Mouse (Mus musculus) embryonic facial prominence, embryonic 15.5 days (tissue): ENCODE measurements around the gene Dop1b. TPM values are rescaled to one million over a fixed set of nuclear protein-coding genes. Genes with fewer than 3 reads are reported as not detected.
"Not testable (repeated sequence)": the region's sequence is repeated elsewhere in the genome, so short reads cannot be mapped to it uniquely, and the experiment has no call there.

ENCODE experiments used
- ATAC-seq: fragments of 200-750 bp; cut with Nextera tagmentation; 2 replicates; pipeline ENCODE4 v1.8.0; 2017; ENCODE audit warnings: low read depth, moderate TSS enrichment; ENCODE audit not compliant: insufficient number of reproducible peaks, low FRiP score, low TSS enrichment
- H3K27ac ChIP-seq: fragments of 300-500 bp; sonication (generic); replicated peaks from 2 replicates; pipeline ENCODE4 v1.5.1; 2015; ENCODE audit warnings: mild to moderate bottlenecking, inconsistent platforms
- H3K27me3 ChIP-seq: fragments of 300-500 bp; sonication (generic); 2 replicates; pipeline ENCODE4 v1.6.1; 2015; ENCODE audit warnings: inconsistent platforms
- H3K36me3 ChIP-seq: fragments of 300-500 bp; sonication (generic); 2 replicates; pipeline ENCODE4 v1.6.1; 2015; ENCODE audit warnings: mild to moderate bottlenecking, inconsistent platforms
- H3K4me1 ChIP-seq: fragments of 300-500 bp; sonication (generic); 2 replicates; pipeline ENCODE4 v1.6.1; 2015; ENCODE audit warnings: inconsistent platforms
- H3K4me2 ChIP-seq: fragments of 300-500 bp; sonication (generic); replicated peaks from 2 replicates; pipeline ENCODE4 v1.6.1; 2015; ENCODE audit warnings: mild to moderate bottlenecking, inconsistent platforms
- H3K4me3 ChIP-seq: fragments of 300-500 bp; sonication (generic); replicated peaks from 2 replicates; pipeline ENCODE4 v1.5.1; 2015; ENCODE audit warnings: mild to moderate bottlenecking, inconsistent platforms
- H3K9ac ChIP-seq: fragments of 300-500 bp; sonication (generic); 2 replicates; pipeline ENCODE4 v1.6.1; 2015; ENCODE audit warnings: inconsistent platforms
- H3K9me3 ChIP-seq: fragments of 300-500 bp; sonication (generic); replicated peaks from 2 replicates; pipeline ENCODE4 v1.6.1; 2016; ENCODE audit warnings: inconsistent platforms
- WGBS: fragments of 180-500 bp; shearing (Covaris S2); methylation state at CpG from one replicate; pipeline ENCODE4 v1.1.7; 2015; 5-methylcytosine and 5-hydroxymethylcytosine counted together
- polyA plus RNA-seq: library from polyadenylated mRNA; unstranded; fragments of >200 nt; fragmentation: Nextera tagmentation; extraction: Ambion mirVana; gene quantifications from 2 replicates; pipeline ENCODE4 v1.2.1, GENCODE M21; 2015

Gene Dop1b
- polyA plus RNA-seq = 15.1 and 17.3 TPM in 2 replicates

DNA sequence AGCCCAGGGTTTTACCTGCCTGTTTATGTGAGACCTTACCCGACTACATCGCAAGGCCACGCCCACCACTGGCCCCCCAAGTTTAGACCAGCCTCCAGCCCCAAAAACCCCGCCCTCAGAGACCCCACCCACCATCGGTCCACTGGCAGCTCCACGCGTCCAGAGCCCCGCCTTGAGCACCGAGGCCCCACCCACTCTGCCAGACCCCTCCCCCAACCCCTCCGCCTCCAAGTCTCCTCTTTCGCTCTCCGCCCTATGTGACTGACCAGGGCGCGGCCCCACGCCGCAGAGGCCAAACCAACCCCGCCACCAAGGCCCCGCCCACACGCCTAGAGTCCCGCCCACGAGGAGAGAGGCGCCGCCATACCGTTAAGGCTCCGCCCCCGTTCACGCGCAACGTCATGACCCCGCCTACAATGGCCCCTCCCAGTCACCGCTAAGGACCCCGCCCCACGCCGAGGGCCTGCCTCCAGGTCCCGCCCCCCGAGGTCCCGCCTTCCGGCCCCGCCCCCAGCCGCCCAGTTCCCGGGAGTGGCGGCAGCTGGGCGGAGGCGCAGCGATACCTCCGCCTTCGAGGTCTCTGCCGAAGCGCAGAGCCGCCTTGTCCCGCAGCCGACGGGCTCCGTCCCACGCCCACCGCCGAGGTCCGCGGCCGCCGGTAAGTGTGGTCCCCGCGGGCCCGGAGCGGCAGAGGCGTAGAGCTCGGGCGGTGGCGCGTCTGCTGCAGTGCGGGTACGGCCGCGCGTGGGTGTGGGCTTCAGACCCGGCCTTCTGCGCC lies at the start of gene Dop1b:
Gene Dop1b, plus strand, starts transcription at position 494 of the 778 bp plus-strand sequence.
- Histone ChIP-seq H3K9ac (peak within 1 kb of the TSS; percentile 70), H3K4me2 (peak within 1 kb of the TSS; percentile 95), H3K4me3 (peak within 1 kb of the TSS; percentile 82), H3K4me1 (peaks cover 13% of the 10 kb centered on the region), H3K27ac (peak within 1 kb of the TSS; percentile 72), H3K9me3 (no peaks in the 10 kb centered on the region), H3K36me3 (no peaks in the 10 kb centered on the region), H3K27me3 (peaks cover 11% of the 10 kb centered on the region)
- ATAC-seq = peak; percentile 94
- under 1% methylated on average over 66 of the region's 77 CpGs for WGBS

GRCm38 (mm10) chr16:93667976-93668375 lies 43.7 kb upstream of the Dop1b start:
- H3K4me1 ChIP-seq = no peaks in the 10 kb centered on the region
- no peak overlapping the region for H3K4me2 ChIP-seq
- no peak overlapping the region for H3K27ac ChIP-seq
- no peaks in the 10 kb centered on the region for H3K27me3 ChIP-seq
- H3K9ac ChIP-seq = no peak overlapping the region
- peaks cover 9% of the 10 kb centered on the region; the same call in 1 of the 2 replicates for H3K9me3 ChIP-seq
- no peaks in the 10 kb centered on the region for H3K36me3 ChIP-seq
- no peak overlapping the region for H3K4me3 ChIP-seq
- ATAC-seq = no peak

GRCm38 (mm10) chr16:93669521-93669920 lies 42.2 kb upstream of the Dop1b start:
- H3K27ac ChIP-seq = no peak overlapping the region
- H3K36me3 ChIP-seq = no peaks in the 10 kb centered on the region
- no peak overlapping the region for H3K4me3 ChIP-seq
- H3K9ac ChIP-seq = no peak overlapping the region
- H3K4me2 ChIP-seq = no peak overlapping the region
- peaks cover 9% of the 10 kb centered on the region; the same call in 1 of the 2 replicates for H3K9me3 ChIP-seq
- H3K4me1 ChIP-seq = no peaks in the 10 kb centered on the region
- H3K27me3 ChIP-seq = no peaks in the 10 kb centered on the region
- no peak for ATAC-seq

GRCm38 (mm10) chr16:93670466-93670865 lies 41.2 kb upstream of the Dop1b start:
- H3K4me1 ChIP-seq, H3K9me3 ChIP-seq, H3K4me3 ChIP-seq, H3K4me2 ChIP-seq, ATAC-seq, H3K27ac ChIP-seq, H3K36me3 ChIP-seq, H3K9ac ChIP-seq, H3K27me3 ChIP-seq: not testable (repeated sequence)
- WGBS = 44% methylated on average over 4 of the region's 4 CpGs

DNA sequence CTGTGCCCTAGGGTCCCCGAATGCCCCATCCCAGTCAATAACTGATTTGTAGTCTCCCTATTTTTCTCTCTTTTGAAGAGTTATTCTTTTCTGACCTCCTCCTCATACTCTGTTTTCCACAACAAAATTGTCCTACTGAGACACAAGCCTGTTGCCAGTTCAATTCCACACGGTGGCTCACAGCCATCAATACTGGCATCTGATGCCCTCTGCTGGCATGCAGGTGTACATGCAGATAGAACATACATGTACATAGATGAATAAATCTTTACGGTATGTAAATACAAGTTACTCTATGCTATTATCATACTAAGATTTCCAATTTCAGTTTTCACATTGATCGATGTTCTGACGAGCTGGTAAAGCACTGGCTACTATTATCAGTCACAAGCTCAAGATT lies 40.6 kb upstream of the Dop1b start:
- H3K9ac ChIP-seq = no peak overlapping the region
- 92% methylated on average over 5 of the region's 5 CpGs for WGBS
- H3K9me3 ChIP-seq = peaks cover 9% of the 10 kb centered on the region; the same call in 1 of the 2 replicates
- no peak for ATAC-seq
- no peak overlapping the region for H3K4me3 ChIP-seq
- H3K4me1 ChIP-seq = no peaks in the 10 kb centered on the region
- no peak overlapping the region for H3K27ac ChIP-seq
- no peaks in the 10 kb centered on the region for H3K27me3 ChIP-seq
- no peak overlapping the region for H3K4me2 ChIP-seq
- no peaks in the 10 kb centered on the region for H3K36me3 ChIP-seq

DNA sequence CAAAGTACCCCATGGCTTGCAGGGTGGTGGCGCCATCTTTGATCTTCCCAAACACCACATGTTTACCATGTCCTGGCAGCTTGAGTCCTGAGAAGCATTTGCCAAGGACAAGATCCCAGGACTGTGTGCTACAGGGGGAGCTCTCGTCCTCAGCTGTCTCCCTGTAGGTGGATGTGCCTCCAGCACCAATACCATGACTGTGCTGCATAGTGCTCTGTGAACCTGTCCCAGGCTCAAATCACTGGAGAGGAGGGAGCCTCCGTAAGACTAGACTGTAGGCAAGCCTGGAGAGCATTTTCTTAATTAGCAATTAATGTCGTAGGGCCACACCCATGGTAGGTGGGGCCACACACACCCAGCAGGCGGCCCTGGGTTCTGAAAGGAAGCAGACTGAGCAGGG lies 35.3 kb upstream of the Dop1b start:
- no peak overlapping the region for H3K4me3 ChIP-seq
- no peaks in the 10 kb centered on the region for H3K9me3 ChIP-seq
- no peaks in the 10 kb centered on the region for H3K4me1 ChIP-seq
- H3K9ac ChIP-seq = no peak overlapping the region
- H3K27me3 ChIP-seq = peaks cover 6% of the 10 kb centered on the region; the same call in 1 of the 2 replicates
- no peaks in the 10 kb centered on the region for H3K36me3 ChIP-seq
- no peak overlapping the region for H3K27ac ChIP-seq
- no peak overlapping the region for H3K4me2 ChIP-seq
- no peak for ATAC-seq
- WGBS = 69% methylated on average over 5 of the region's 5 CpGs

DNA sequence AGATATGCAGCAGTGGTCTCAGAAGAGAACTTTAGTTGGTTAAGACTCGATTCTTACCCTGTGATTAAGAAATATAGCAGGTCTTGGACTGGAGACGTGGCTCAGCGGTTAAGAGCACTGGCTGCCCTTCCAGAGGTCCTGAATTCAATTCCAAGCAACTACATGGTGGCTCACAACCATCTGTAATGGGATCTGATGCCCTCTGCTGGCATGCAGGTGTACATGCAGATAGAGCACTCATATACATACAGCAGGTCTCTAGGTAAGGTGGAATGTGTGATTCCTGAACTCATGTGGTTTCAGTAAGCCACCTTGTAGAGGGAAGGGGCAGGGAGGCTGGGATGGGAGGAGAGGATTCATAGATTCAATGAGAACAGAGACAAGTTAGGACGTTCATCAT lies 33.5 kb upstream of the Dop1b start:
- WGBS = 78% methylated on average over 4 of the region's 4 CpGs
- no peak for ATAC-seq

DNA sequence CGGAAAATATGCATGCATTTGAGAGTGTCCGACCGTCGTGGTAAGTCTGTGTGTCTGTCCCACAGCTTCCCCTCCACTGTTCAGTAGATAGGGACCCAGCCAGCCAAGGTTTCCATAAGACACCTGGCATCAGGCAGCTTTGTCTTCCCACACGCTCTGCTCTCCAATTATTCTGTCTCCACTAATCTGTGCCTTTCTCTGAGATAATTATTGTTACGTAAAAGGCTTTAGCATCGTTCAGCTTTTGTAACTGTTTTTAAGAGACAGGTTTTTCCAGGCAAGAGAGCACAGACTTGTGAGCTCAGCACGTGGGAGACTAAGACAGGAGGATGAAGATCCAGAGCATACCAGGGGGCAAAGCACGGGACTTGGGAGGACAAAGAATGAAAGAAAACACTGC lies 32.5 kb upstream of the Dop1b start:
- H3K36me3 ChIP-seq = no peaks in the 10 kb centered on the region
- no peak overlapping the region for H3K4me2 ChIP-seq
- no peak overlapping the region for H3K9ac ChIP-seq
- no peak overlapping the region for H3K4me3 ChIP-seq
- ATAC-seq = no peak
- peaks cover 22% of the 10 kb centered on the region for H3K27me3 ChIP-seq
- H3K27ac ChIP-seq = no peak overlapping the region
- H3K4me1 ChIP-seq = peaks cover 21% of the 10 kb centered on the region
- WGBS = 44% methylated on average over 9 of the region's 9 CpGs
- no peaks in the 10 kb centered on the region for H3K9me3 ChIP-seq

More for the DNA sequence above, 33.5 kb upstream of the Dop1b start:
- Histone ChIP-seq H3K4me2 (no peak overlapping the region), H3K9ac (no peak overlapping the region), H3K27ac (no peak overlapping the region), H3K27me3 (peaks cover 15% of the 10 kb centered on the region), H3K9me3 (no peaks in the 10 kb centered on the region), H3K4me3 (no peak overlapping the region), H3K4me1 (peaks cover 12% of the 10 kb centered on the region), H3K36me3 (no peaks in the 10 kb centered on the region)

DNA sequence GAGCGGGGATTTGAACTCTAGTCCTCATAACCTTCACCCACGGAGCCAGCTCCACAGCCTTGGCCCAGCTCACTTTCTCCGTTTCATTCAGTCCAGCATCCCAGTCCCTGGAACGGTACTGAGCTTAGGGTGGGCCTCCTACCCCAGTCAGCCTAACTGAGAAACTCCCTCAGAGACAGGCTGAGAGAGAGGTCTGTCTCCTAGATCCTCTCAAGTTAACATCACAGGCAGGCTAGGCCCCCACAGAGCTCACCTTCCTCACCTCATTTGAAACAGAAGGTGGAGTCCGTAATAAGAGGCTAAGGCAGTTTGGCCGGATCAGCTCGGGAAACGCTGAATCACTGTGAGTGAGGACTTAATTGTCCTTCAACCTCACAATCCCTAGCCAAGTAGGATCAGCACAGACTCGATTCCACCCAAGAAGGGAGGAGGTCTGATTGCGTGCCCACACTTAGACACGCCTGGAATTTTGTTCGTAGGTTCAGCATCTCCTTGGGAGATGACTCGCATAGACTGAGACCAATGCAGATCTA lies 29.5 kb upstream of the Dop1b start:
- Histone ChIP-seq H3K4me2 (peak overlapping the region; percentile 99), H3K4me1 (peaks cover 21% of the 10 kb centered on the region), H3K9me3 (no peaks in the 10 kb centered on the region), H3K36me3 (no peaks in the 10 kb centered on the region), H3K9ac (no peak overlapping the region), H3K27ac (peak overlapping the region; percentile 75; the same call in 1 of the 2 replicates), H3K27me3 (peaks cover 22% of the 10 kb centered on the region), H3K4me3 (peak overlapping the region; percentile 58)
- 20% methylated on average over 13 of the region's 13 CpGs for WGBS
- no peak for ATAC-seq

- ATAC-seq = peak; percentile 88
- under 1% methylated on average over 63 of the region's 63 CpGs for WGBS
- Histone ChIP-seq H3K9me3 (no peaks in the 10 kb centered on the region), H3K4me1 (peaks cover 21% of the 10 kb centered on the region), H3K36me3 (no peaks in the 10 kb centered on the region), H3K27ac (peak within 1 kb of the TSS; percentile 75), H3K27me3 (peaks cover 22% of the 10 kb centered on the region), H3K4me2 (peak within 1 kb of the TSS; percentile 99), H3K4me3 (peak within 1 kb of the TSS; percentile 58), H3K9ac (peak within 1 kb of the TSS; percentile 62)
Observed at GRCm38 (mm10) chr16:93682689-93683507, 28.8 kb upstream of the Dop1b start, which contains the start of gene Cbr3. Cbr3 (plus strand) TSS chr16:93683215.
